Mouse (Mus musculus): ENCODE results near the gene Tmem131.

DNA sequence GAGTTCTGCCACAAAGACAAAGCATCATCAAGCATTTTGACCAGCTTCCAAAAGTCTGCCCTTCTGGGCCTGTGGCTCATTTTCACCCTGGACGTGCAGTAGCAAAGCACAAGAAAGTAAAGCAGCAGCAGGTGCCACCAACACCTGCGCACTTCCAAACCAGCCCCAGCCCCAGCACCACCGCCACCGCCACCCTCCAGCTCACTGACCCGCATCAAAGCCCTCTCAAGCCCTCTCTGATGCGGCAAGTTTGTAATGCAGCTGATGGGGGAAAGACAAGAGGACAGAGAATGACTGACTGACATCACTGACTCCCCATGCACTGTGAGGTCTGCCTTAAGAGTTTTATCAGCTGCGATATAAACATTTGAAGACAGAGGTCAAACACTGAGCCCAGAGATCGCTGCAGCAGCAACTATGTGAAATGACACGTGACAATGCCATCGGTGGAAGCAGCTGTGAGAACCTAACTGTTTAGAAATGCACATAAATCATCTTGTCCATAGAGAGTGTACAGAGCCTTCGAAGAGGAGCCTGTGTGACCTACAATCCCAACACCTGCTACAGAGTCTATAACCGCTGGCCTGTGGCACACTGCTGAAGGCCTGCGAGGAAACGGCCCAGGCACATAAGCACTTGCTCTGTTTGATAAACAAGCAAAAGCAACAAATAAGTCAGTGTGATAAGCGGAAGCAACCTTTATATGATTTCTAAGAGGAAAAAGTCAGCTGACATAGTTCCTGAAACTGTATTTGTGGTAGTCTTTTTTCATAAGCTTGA lies 21.7 kb downstream of the Tmem131 start:
- TF ChIP-seq POLR2A (IDR thresholded peaks at IDR 0.05; ENCODE audit: control insufficient read depth, low read depth, low read length): no peak
- no peak for TF ChIP-seq CTCF (IDR thresholded peaks at IDR 0.05; ENCODE audit: control insufficient read depth, insufficient read depth, insufficient replicate concordance, low read depth, low read length)
